Mouse (Mus musculus) midbrain, embryonic 13.5 days (tissue): ENCODE data around the gene Arhgap1. TPM values are rescaled to one million over a fixed set of nuclear protein-coding genes. Genes with fewer than 3 reads are reported as not detected.

Experiments used
- ATAC-seq: fragments of 200-750 bp; cut with Nextera tagmentation; 2 replicates; pipeline ENCODE4 v1.8.0; 2017; ENCODE audit warnings: mild to moderate bottlenecking, moderate TSS enrichment, moderate library complexity
- H3K27ac ChIP-seq: fragments of 300-500 bp; sonication (generic); 2 replicates; pipeline ENCODE4 v1.5.1; 2015; ENCODE audit warnings: inconsistent platforms, mild to moderate bottlenecking, moderate library complexity
- H3K27me3 ChIP-seq: fragments of 300-500 bp; sonication (generic); 2 replicates; pipeline ENCODE4 v1.6.1; 2015; ENCODE audit warnings: mild to moderate bottlenecking, inconsistent platforms
- H3K36me3 ChIP-seq: fragments of 300-500 bp; sonication (generic); 2 replicates; pipeline ENCODE4 v1.6.1; 2015; ENCODE audit warnings: mild to moderate bottlenecking, inconsistent platforms
- H3K4me1 ChIP-seq: fragments of 300-500 bp; sonication (generic); replicated peaks from 2 replicates; pipeline ENCODE4 v1.6.1; 2015; ENCODE audit warnings: inconsistent platforms
- H3K4me2 ChIP-seq: fragments of 300-500 bp; sonication (generic); replicated peaks from 2 replicates; pipeline ENCODE4 v1.6.1; 2015; ENCODE audit warnings: moderate library complexity, mild to moderate bottlenecking, inconsistent platforms
- H3K4me3 ChIP-seq: fragments of 300-500 bp; sonication (generic); replicated peaks from 2 replicates; pipeline ENCODE4 v1.5.1; 2015; ENCODE audit warnings: mild to moderate bottlenecking, inconsistent platforms
- H3K9ac ChIP-seq: fragments of 300-500 bp; sonication (generic); replicated peaks from 2 replicates; pipeline ENCODE4 v1.6.1; 2015; ENCODE audit warnings: mild to moderate bottlenecking, inconsistent platforms
- H3K9me3 ChIP-seq: fragments of 300-500 bp; sonication (generic); 2 replicates; pipeline ENCODE4 v1.6.1; 2016; ENCODE audit warnings: mild to moderate bottlenecking, inconsistent platforms
- WGBS: fragments of 180-500 bp; shearing (Covaris S2); methylation state at CpG from one replicate; pipeline ENCODE4 v1.1.7; 2015; 5-methylcytosine and 5-hydroxymethylcytosine counted together
- polyA plus RNA-seq: library from polyadenylated mRNA; unstranded; fragments of >200 nt; fragmentation: Nextera tagmentation; extraction: Ambion mirVana; gene quantifications from 2 replicates; pipeline ENCODE4 v1.2.1, GENCODE M21; 2015

The Arhgap1 gene
- polyA plus RNA-seq, 1 experiment from 2014 or later: 89.0 TPM

GRCm38 (mm10) chr2:91633334-91633977 is 16.2 kb upstream of the Arhgap1 start:
- Histone ChIP-seq H3K27me3 (no peaks in the 10 kb centered on the region), H3K9me3 (no peaks in the 10 kb centered on the region), H3K4me2 (no peak overlapping the region), H3K4me3 (no peak overlapping the region), H3K27ac (no peak overlapping the region), H3K4me1 (no peaks in the 10 kb centered on the region), H3K36me3 (no peaks in the 10 kb centered on the region), H3K9ac (no peak overlapping the region)
- 83% methylated on average over 12 of the region's 12 CpGs for WGBS
- no peak for ATAC-seq

DNA sequence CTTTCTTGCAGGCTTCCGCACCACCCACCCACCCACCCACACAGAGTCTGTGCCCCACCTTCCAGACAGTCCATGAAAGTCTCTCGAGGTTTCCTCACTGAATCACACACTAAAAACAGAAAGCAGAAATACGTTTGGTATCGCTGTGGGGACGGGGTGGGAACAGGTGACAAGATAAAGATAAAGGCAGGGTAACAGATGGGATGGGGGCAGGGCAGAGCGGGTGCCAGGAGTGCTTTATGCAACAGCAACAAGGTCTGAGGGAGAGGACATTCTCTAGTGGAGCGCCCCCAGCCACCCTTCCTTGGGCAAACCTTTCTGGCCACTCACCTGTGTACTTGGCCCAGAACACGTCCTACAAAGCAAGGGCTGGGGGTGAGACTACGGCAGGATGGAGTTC is 14.8 kb upstream of the Arhgap1 start:
- H3K36me3 ChIP-seq: no peaks in the 10 kb centered on the region
- H3K4me2 ChIP-seq: no peak overlapping the region
- H3K27ac ChIP-seq: no peak overlapping the region
- H3K4me1 ChIP-seq: no peaks in the 10 kb centered on the region
- no peak for ATAC-seq
- H3K9me3 ChIP-seq: no peaks in the 10 kb centered on the region
- 82% methylated on average over 9 of the region's 9 CpGs for WGBS
- no peak overlapping the region for H3K4me3 ChIP-seq
- H3K27me3 ChIP-seq: no peaks in the 10 kb centered on the region
- H3K9ac ChIP-seq: no peak overlapping the region

DNA sequence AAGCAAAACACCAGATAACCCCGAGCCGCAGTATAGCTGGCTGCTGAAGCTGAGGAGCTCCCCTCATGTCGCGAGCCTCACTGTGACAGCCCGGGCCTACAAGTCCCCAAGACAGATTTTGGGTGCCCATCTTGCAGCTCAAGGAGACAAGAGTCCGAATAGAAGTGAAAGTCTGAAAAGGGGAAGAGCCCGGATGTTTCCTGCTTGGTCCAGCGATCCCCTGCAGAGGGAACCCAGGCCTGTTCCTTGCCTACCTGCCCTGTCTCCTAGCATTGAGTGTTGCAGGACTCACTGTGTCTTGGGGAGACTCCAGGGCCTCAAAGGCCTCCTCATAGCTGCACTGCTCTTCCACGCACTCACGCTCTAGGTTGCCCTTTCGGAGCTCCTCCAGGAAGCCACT is 14.2 kb upstream of the Arhgap1 start:
- Histone ChIP-seq H3K36me3 (no peaks in the 10 kb centered on the region), H3K4me3 (no peak overlapping the region), H3K9ac (no peak overlapping the region), H3K4me2 (no peak overlapping the region), H3K27ac (no peak overlapping the region), H3K9me3 (no peaks in the 10 kb centered on the region), H3K27me3 (no peaks in the 10 kb centered on the region), H3K4me1 (no peaks in the 10 kb centered on the region)
- WGBS: 88% methylated on average over 11 of the region's 11 CpGs
- no peak for ATAC-seq

DNA sequence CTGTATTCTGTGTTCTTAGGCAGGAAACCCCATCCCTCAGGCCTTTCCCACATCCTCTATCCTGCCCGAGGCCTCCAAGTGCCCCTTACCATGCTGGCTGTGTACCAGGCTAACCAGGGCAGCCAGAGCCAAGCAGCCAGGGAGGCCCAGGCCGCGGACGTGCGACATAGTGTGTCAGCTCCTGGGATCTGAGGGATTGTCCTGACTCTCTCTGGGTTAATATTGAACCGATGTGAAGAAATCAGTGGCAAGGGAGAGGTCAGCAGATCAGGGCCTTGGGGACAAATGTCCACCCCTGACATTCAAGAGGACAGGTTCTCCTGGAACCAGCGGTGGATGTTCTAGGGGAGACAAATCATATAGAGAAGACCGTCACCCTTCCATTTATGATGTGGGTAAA is 13.4 kb upstream of the Arhgap1 start, which contains the start of gene F2:
F2 (minus strand) TSS at position 186 of the 400 bp plus-strand sequence.
- Histone ChIP-seq H3K4me2 (no peak within 1 kb of the TSS), H3K36me3 (peaks cover 2% of the 10 kb centered on the region; the same call in 1 of the 2 replicates), H3K9ac (no peak within 1 kb of the TSS), H3K4me3 (no peak within 1 kb of the TSS), H3K27ac (no peak within 1 kb of the TSS), H3K4me1 (no peaks in the 10 kb centered on the region), H3K27me3 (no peaks in the 10 kb centered on the region), H3K9me3 (no peaks in the 10 kb centered on the region)
- no peak for ATAC-seq
- WGBS: 91% methylated on average over 8 of the region's 8 CpGs

DNA sequence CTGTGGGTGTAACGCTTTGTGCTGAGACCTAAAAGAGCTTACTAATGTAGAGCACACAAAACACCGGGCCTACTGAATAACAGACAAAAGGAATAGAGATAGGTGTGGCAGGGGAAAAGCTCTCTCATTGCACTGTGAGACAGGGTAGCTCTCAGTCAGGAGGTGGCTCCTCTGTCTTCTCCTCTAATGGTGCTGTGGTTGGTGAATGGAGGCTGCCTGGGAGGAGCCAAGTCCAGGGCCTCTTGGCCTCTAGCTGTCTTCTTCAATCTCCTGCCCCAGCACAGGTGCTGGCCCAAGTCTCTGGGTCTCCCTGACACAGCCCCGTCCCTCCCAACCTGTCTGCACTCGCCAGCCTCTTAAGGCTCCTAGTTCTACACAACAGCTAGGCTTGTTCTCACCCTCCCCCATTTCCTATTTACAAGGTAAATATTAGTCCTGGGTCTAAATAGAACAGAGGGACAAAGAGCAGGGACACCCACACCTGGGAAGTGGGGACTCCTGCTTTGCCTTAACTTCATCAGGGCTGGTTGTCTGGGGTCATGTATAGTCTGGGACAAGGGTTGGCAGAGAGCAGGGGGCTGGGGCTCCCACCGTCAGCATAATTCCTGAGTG is 12.8 kb upstream of the Arhgap1 start:
- H3K27ac ChIP-seq: no peak overlapping the region
- H3K4me1 ChIP-seq: no peaks in the 10 kb centered on the region
- no peaks in the 10 kb centered on the region for H3K9me3 ChIP-seq
- H3K4me2 ChIP-seq: no peak overlapping the region
- H3K36me3 ChIP-seq: peaks cover 6% of the 10 kb centered on the region; the same call in 1 of the 2 replicates
- 81% methylated on average over 5 of the region's 5 CpGs for WGBS
- H3K9ac ChIP-seq: no peak overlapping the region
- H3K27me3 ChIP-seq: no peaks in the 10 kb centered on the region
- no peak overlapping the region for H3K4me3 ChIP-seq
- no peak for ATAC-seq

GRCm38 (mm10) chr2:91638931-91639330 is 10.7 kb upstream of the Arhgap1 start:
- Histone ChIP-seq H3K4me2 (no peak overlapping the region), H3K4me3 (no peak overlapping the region), H3K4me1 (no peaks in the 10 kb centered on the region), H3K27me3 (no peaks in the 10 kb centered on the region), H3K36me3 (peaks cover 23% of the 10 kb centered on the region), H3K27ac (no peak overlapping the region), H3K9ac (no peak overlapping the region), H3K9me3 (no peaks in the 10 kb centered on the region)
- WGBS: 85% methylated on average over 6 of the region's 6 CpGs
- no peak for ATAC-seq

GRCm38 (mm10) chr2:91642825-91643415 is 6.7 kb upstream of the Arhgap1 start:
- Histone ChIP-seq H3K4me2 (no peak overlapping the region), H3K36me3 (peaks cover 63% of the 10 kb centered on the region), H3K27me3 (no peaks in the 10 kb centered on the region), H3K4me1 (no peaks in the 10 kb centered on the region; the same call in 1 of the 2 replicates), H3K9me3 (no peaks in the 10 kb centered on the region), H3K27ac (no peak overlapping the region), H3K4me3 (no peak overlapping the region), H3K9ac (no peak overlapping the region)
- 93% methylated on average over 2 of the region's 2 CpGs for WGBS
- ATAC-seq: no peak

- H3K27ac ChIP-seq: no peak overlapping the region
- H3K36me3 ChIP-seq: peaks cover 65% of the 10 kb centered on the region
- no peak overlapping the region for H3K9ac ChIP-seq
- H3K27me3 ChIP-seq: no peaks in the 10 kb centered on the region
- H3K4me2 ChIP-seq: no peak overlapping the region
- H3K4me1 ChIP-seq: peaks cover 8% of the 10 kb centered on the region
- no peak overlapping the region for H3K4me3 ChIP-seq
- no peak for ATAC-seq
- H3K9me3 ChIP-seq: no peaks in the 10 kb centered on the region
- WGBS: 95% methylated on average over 11 of the region's 11 CpGs
Observed at GRCm38 (mm10) chr2:91644021-91644420, 5.6 kb upstream of the Arhgap1 start.

DNA sequence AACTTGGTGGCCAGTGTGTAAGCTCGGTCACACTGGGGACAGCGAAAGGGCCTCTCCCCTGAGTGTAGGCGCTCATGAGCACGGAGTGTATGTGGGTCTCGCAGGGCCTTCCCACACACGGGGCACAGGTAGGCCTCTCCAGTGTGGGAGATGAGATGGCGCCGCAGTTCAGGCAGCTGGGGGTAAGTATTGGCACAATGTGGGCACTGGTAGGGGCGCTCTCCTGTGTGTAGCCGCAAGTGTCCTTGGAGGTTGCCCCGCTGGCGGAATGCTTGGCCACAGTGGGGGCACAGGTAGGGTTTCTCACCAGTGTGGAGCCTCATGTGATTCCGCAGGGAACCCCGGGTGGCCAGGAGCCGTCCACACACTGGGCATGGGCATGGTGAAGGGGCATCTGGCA is 4.3 kb upstream of the Arhgap1 start:
- H3K27ac ChIP-seq: no peak overlapping the region
- ATAC-seq: no peak
- no peak overlapping the region for H3K4me3 ChIP-seq
- no peaks in the 10 kb centered on the region for H3K9me3 ChIP-seq
- H3K9ac ChIP-seq: no peak overlapping the region
- H3K27me3 ChIP-seq: no peaks in the 10 kb centered on the region
- WGBS: 98% methylated on average over 15 of the region's 15 CpGs
- H3K36me3 ChIP-seq: peaks cover 65% of the 10 kb centered on the region
- peaks cover 11% of the 10 kb centered on the region for H3K4me1 ChIP-seq
- H3K4me2 ChIP-seq: no peak overlapping the region

DNA sequence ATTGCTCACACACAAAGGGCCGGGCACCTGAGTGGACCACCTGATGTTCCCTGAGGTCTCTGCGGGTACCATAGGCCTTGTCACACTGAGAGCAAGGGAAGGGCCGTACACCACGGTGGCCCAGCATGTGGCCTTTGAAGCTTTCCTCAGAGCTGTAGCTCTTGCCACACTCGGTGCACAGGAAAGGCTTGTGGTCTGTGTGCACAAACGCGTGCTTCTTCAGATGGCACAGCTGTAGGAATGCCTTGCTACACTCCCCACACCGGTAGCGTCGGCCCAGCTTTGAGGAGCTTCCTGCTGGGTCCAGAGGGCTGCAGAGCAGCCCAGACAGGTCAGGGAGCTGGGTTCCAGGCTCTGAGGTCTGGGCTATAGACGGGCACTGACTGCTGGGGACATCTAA is 3.8 kb upstream of the Arhgap1 start:
- no peak for ATAC-seq
- Histone ChIP-seq H3K9me3 (no peaks in the 10 kb centered on the region), H3K27me3 (no peaks in the 10 kb centered on the region), H3K36me3 (peaks cover 65% of the 10 kb centered on the region), H3K4me2 (no peak overlapping the region), H3K9ac (no peak overlapping the region), H3K27ac (no peak overlapping the region), H3K4me3 (no peak overlapping the region), H3K4me1 (peaks cover 14% of the 10 kb centered on the region)
- 94% methylated on average over 11 of the region's 11 CpGs for WGBS

GRCm38 (mm10) chr2:91646733-91647132 is 2.9 kb upstream of the Arhgap1 start:
- WGBS: 20% methylated on average over 1 of the region's 1 CpGs
- Histone ChIP-seq H3K9ac (no peak overlapping the region), H3K36me3 (peaks cover 61% of the 10 kb centered on the region), H3K4me1 (peaks cover 22% of the 10 kb centered on the region), H3K27ac (no peak overlapping the region), H3K27me3 (no peaks in the 10 kb centered on the region), H3K9me3 (no peaks in the 10 kb centered on the region), H3K4me2 (no peak overlapping the region), H3K4me3 (no peak overlapping the region)
- ATAC-seq: no peak

DNA sequence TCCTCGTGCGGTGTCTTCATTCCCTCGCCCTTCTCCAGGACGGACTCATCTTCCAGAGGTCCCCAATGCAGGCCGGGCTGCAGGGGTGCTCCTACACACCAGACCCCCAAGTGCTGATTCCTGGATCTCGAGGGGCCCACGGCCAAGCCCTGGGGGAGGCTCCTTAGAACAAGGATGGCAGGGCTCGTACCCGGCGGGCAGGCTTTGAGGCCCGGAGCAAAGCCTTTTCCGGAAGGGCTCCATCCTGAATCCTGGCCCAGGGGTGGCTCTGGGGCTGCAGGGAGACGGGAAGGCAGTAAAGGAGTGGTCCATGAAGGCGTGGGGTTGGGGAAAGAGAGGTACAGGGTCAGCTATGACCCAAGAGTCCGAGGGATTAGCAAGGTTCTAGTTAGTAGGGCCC is 508 bp upstream of the Arhgap1 start:
- Histone ChIP-seq H3K27ac (peak overlapping the region; percentile 85), H3K27me3 (no peaks in the 10 kb centered on the region), H3K36me3 (peaks cover 48% of the 10 kb centered on the region), H3K9ac (peak overlapping the region; percentile 94), H3K4me3 (peak overlapping the region; percentile 91), H3K4me2 (peak overlapping the region; percentile 100), H3K9me3 (no peaks in the 10 kb centered on the region), H3K4me1 (peaks cover 33% of the 10 kb centered on the region)
- 4% methylated on average over 15 of the region's 15 CpGs for WGBS
- peak; percentile 7; the same call in 1 of the 2 replicates for ATAC-seq
